Mouse (Mus musculus): ENCODE measurements around the gene Ppie. TPM values are rescaled to one million over a fixed set of nuclear protein-coding genes. Genes with fewer than 3 reads are reported as not detected.

The Ppie gene
- total RNA-seq (2023; ENCODE audit: inconsistent age): 50.1 to 60.8 TPM (median 52.8 TPM) in 4 replicates

GRCm38 (mm10) chr4:123139513-123140154 is at the start of gene Ppie:
Gene Ppie (minus strand): TSS chr4:123139951.

GRCm38 (mm10) chr4:123182328-123183238 is 42.8 kb upstream of the Ppie start, which contains the start of gene Hpcal4:
Gene Hpcal4 (plus strand): TSS chr4:123183227.

GRCm38 (mm10) chr4:123116011-123116410 is 23.7 kb downstream of the Ppie start, which contains the start of gene Oxct2b:
Gene Oxct2b (plus strand): TSS chr4:123116266.

GRCm38 (mm10) chr4:123104651-123105450 is 34.9 kb downstream of the Ppie start, which contains the start of gene Bmp8b:
Gene Bmp8b (plus strand): TSS chr4:123105165.

Other genes with a start within 250 kb of the Ppie start
- gene Mfsd2a, start 178.8 kb downstream of the Ppie start, total RNA-seq (2023; ENCODE audit: inconsistent age): 0.87 to 1.6 TPM (median 1.0 TPM) in 4 replicates
- 0.70 to 2.9 TPM (median 1.0 TPM) in 4 replicates for gene Mycl, start 144.3 kb downstream of the Ppie start, total RNA-seq (2023; ENCODE audit: inconsistent age)
- gene Trit1, start 123.4 kb downstream of the Ppie start, total RNA-seq (2023; ENCODE audit: inconsistent age): 22.3 to 31.3 TPM (median 23.5 TPM) in 4 replicates
- gene Bmp8b, start 34.8 kb downstream of the Ppie start, total RNA-seq (2023; ENCODE audit: inconsistent age): not detected in 4 replicates
- gene Oxct2b, start 23.7 kb downstream of the Ppie start, total RNA-seq (2023; ENCODE audit: inconsistent age): not detected in 4 replicates
- 0.10 to 0.55 TPM (median 0.35 TPM) in 4 replicates for gene Hpcal4, start 43.3 kb upstream of the Ppie start, total RNA-seq (2023; ENCODE audit: inconsistent age)
- gene Nt5c1a, start 61.6 kb upstream of the Ppie start, total RNA-seq (2023; ENCODE audit: inconsistent age): not detected in 4 replicates
- 0.38 to 1.5 TPM (median 0.86 TPM) in 4 replicates for gene Heyl, start 93.6 kb upstream of the Ppie start, total RNA-seq (2023; ENCODE audit: inconsistent age)
- 110 to 129 TPM (median 123 TPM) in 4 replicates for gene Pabpc4, start 122.4 kb upstream of the Ppie start, total RNA-seq (2023; ENCODE audit: inconsistent age)
- gene Oxct2a, start 183.7 kb upstream of the Ppie start, total RNA-seq (2023; ENCODE audit: inconsistent age): 0.57 TPM in 1 of 4 replicates, not detected in the others
- gene Bmp8a, start 203.3 kb upstream of the Ppie start, total RNA-seq (2023; ENCODE audit: inconsistent age): 0.36 to 0.64 TPM (median 0.51 TPM) in 4 replicates